Mouse (Mus musculus) ES-E14 (cell line): ENCODE measurements around the gene A230050P20Rik. TPM values are rescaled to one million over a fixed set of nuclear protein-coding genes. Genes with fewer than 3 reads are reported as not detected.
A peak's percentile ranks its signal among the peaks of the same experiment; 100 is the strongest.

Experiments
- DNase-seq: peaks from one replicate; pipeline ENCODE4 v3.0.0-alpha.2; 2013; ENCODE audit warnings: low read depth, low spot score
- H3K27ac ChIP-seq: 2 replicates; pipeline ENCODE4 v1.5.1; 2012; ENCODE audit warnings: low read depth, mild to moderate bottlenecking, low read length, moderate library complexity, mixed read lengths; ENCODE audit not compliant: poor library complexity, insufficient read depth, severe bottlenecking
- H3K36me3 ChIP-seq: 2 replicates; pipeline ENCODE4 v1.6.1; 2012; ENCODE audit warnings: mild to moderate bottlenecking, low read length, moderate library complexity, mixed read lengths; ENCODE audit not compliant: control insufficient read depth, poor library complexity, insufficient read depth, severe bottlenecking
- H3K4me1 ChIP-seq, 2 experiments: fragments of 150-350 bp in 1 of 2; sonication (generic) in 1 of 2; 2 replicates each; pipeline ENCODE4 v1.6.1; 2012; ENCODE audit warnings: low read length in 2 of 2, mild to moderate bottlenecking in 1 of 2, mixed read lengths in 1 of 2; ENCODE audit not compliant: control insufficient read depth in 2 of 2, insufficient read depth in 2 of 2, poor library complexity in 1 of 2
- H3K4me3 ChIP-seq, 2 experiments: fragments of 150-350 bp in 1 of 2; sonication (generic) in 1 of 2; 2 replicates each; pipeline ENCODE4 v1.5.1; 2012; ENCODE audit warnings: low read length in 2 of 2, low read depth in 1 of 2, mild to moderate bottlenecking in 1 of 2, mixed read lengths in 1 of 2; ENCODE audit not compliant: insufficient read depth in 1 of 2, poor library complexity in 1 of 2, severe bottlenecking in 1 of 2
- H3K9ac ChIP-seq: 2 replicates; pipeline ENCODE4 v1.6.1; 2012; ENCODE audit warnings: low read depth, mild to moderate bottlenecking, low read length, mixed read lengths; ENCODE audit not compliant: poor library complexity, insufficient read depth, severe bottlenecking
- H3K9me3 ChIP-seq: fragments of 150-350 bp; sonication (generic); 2 replicates; pipeline ENCODE4 v1.6.1; 2012; ENCODE audit warnings: low read depth, mild to moderate bottlenecking, low read length; ENCODE audit not compliant: control insufficient read depth, insufficient read depth
- CHD2 ChIP-seq: IDR thresholded peaks from 2 replicates; pipeline ENCODE4 v1.6.1; 2014; ENCODE audit warnings: mild to moderate bottlenecking, low read depth, low read length, inconsistent platforms
- HCFC1 ChIP-seq: IDR thresholded peaks from 2 replicates; pipeline ENCODE4 v1.6.1; 2012; ENCODE audit warnings: low read length, inconsistent platforms, borderline replicate concordance; ENCODE audit not compliant: insufficient read depth
- MAFK ChIP-seq: IDR thresholded peaks from 2 replicates; pipeline ENCODE4 v1.6.1; 2014; ENCODE audit warnings: mild to moderate bottlenecking, low read depth, low read length, inconsistent platforms; ENCODE audit not compliant: insufficient read depth
- ZC3H11A ChIP-seq: IDR thresholded peaks from 2 replicates; pipeline ENCODE4 v1.6.1; 2012; ENCODE audit warnings: low read depth, mild to moderate bottlenecking, inconsistent platforms, low read length, borderline replicate concordance
- ZNF384 ChIP-seq: IDR thresholded peaks from 2 replicates; pipeline ENCODE4 v1.6.1; 2012; ENCODE audit warnings: low read depth, low read length, inconsistent platforms
- in situ Hi-C, 2 experiments: fragments of 600-800 bp; cut with MboI; formaldehyde crosslinking; loops; one replicate each; pipeline ENCODE4 v1.15.1; 2025; ENCODE audit warnings: low sequenced_read_pairs in 2 of 2, inconsistent platforms in 1 of 2; ENCODE audit not compliant: unreplicated experiment in 2 of 2
- total RNA-seq: library from RNA; depleted of rRNA; stranded (reverse); fragments of 300-350 nt; gene quantifications from 2 replicates; pipeline ENCODE4 v1.2.3, GENCODE M21; 2012

The A230050P20Rik gene
- total RNA-seq, 1 experiment: 8.3 TPM

- Histone ChIP-seq H3K9me3 (no peaks in the 10 kb centered on the region), H3K4me1 (no peaks in the 10 kb centered on the region), H3K36me3 (no peaks in the 10 kb centered on the region), H3K9ac (no peak overlapping the region), H3K27ac (no peak overlapping the region), H3K4me3 (no peak overlapping the region)
- no peak for DNase-seq
- TF ChIP-seq ZC3H11A: no peak
- in situ Hi-C loops: loop anchor here in 1 of 2 experiments (10.0 kb wide), 1 partner anchor 103 kb away; no protein-coding TSS in a partner anchor
Measured at GRCm38 (mm10) chr9:20837184-20837947, 31.1 kb upstream of the A230050P20Rik start.

DNA sequence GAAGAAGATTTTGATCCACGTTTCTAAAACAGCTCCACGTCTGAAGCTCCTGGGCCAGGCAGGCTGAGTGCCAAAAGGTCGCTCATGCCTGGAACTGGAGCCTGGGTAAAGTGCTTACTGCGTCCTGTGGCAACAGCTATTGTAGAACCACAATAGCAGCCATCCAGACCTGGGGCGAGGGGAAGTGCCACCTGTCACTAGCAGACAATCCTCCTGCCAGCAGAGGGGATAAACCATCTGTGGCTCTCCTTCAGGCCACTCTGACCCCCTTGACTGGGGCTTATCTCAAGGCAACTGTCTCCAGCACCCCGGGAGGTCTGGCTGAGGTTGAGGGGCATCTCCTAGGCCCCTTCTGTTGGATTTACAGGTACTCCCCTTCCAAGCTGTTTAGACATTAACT is 29.5 kb upstream of the A230050P20Rik start:
- in situ Hi-C loops: loop anchor here in 1 of 2 experiments (10.0 kb wide), 1 partner anchor 104 kb away; no protein-coding TSS in a partner anchor
- TF ChIP-seq ZNF384: no peak
- no peak for TF ChIP-seq ZC3H11A
- TF ChIP-seq MAFK: no peak
- TF ChIP-seq CHD2: no peak
- no peak for TF ChIP-seq HCFC1
- no peak overlapping the region for H3K9ac ChIP-seq
- H3K4me1 ChIP-seq: no peaks in the 10 kb centered on the region
- no peaks in the 10 kb centered on the region for H3K36me3 ChIP-seq
- no peaks in the 10 kb centered on the region for H3K9me3 ChIP-seq
- no peak overlapping the region for H3K4me3 ChIP-seq
- no peak for DNase-seq
- H3K27ac ChIP-seq: no peak overlapping the region

GRCm38 (mm10) chr9:20842211-20842610 is 26.2 kb upstream of the A230050P20Rik start:
- H3K36me3 ChIP-seq: no peaks in the 10 kb centered on the region
- in situ Hi-C loops: no loop called here
- H3K9ac ChIP-seq: no peak overlapping the region

GRCm38 (mm10) chr9:20842670-20843069 is 25.8 kb upstream of the A230050P20Rik start:
- in situ Hi-C loops: no loop called here
- no peak overlapping the region for H3K4me3 ChIP-seq
- no peaks in the 10 kb centered on the region for H3K9me3 ChIP-seq
- TF ChIP-seq HCFC1 (no peak), ZNF384 (no peak), MAFK (no peak), CHD2 (no peak), ZC3H11A (no peak)
- no peaks in the 10 kb centered on the region for H3K4me1 ChIP-seq
- peak; percentile 25 for DNase-seq
- H3K36me3 ChIP-seq: no peaks in the 10 kb centered on the region
- H3K27ac ChIP-seq: no peak overlapping the region
- H3K9ac ChIP-seq: no peak overlapping the region

More at GRCm38 (mm10) chr9:20842211-20842610, 26.2 kb upstream of the A230050P20Rik start:
- Histone ChIP-seq H3K27ac (no peak overlapping the region), H3K4me1 (no peaks in the 10 kb centered on the region), H3K4me3 (no peak overlapping the region), H3K9me3 (no peaks in the 10 kb centered on the region)
- TF ChIP-seq MAFK (no peak), ZNF384 (no peak), HCFC1 (no peak), ZC3H11A (no peak), CHD2 (no peak)
- DNase-seq: no peak

DNA sequence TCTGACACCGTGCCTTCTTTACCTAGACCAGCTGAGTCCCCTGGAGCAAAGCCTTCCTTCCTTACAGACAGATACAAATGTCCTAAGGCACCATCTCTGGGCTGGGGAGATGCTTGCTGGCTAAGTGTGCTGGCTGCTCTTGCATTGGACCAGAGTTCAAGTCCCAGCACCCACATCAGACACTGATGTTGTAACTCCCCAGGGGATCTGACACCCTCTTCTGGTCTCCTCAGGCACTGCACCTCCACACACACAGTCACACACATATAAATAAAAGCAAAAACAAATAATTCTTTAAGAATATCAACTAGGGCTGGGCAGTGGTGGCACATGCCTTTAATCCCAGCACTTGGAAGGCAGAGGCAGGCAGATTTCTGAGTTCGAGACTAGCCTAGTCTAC is 18.3 kb upstream of the A230050P20Rik start:
- Histone ChIP-seq H3K4me3 (no peak overlapping the region), H3K36me3 (no peaks in the 10 kb centered on the region), H3K4me1 (no peaks in the 10 kb centered on the region), H3K27ac (no peak overlapping the region), H3K9me3 (no peaks in the 10 kb centered on the region), H3K9ac (no peak overlapping the region)
- DNase-seq: no peak
- no peak for TF ChIP-seq HCFC1
- TF ChIP-seq CHD2: no peak
- TF ChIP-seq ZNF384: no peak
- no peak for TF ChIP-seq MAFK
- TF ChIP-seq ZC3H11A: no peak
- in situ Hi-C loops: no loop called here
